Mouse (Mus musculus) limb, embryonic 10.5 days (tissue): ENCODE results near the gene Hint1. TPM values are rescaled to one million over a fixed set of nuclear protein-coding genes. Genes with fewer than 3 reads are reported as not detected.

Experiments
- DNase-seq: peaks from one replicate; pipeline ENCODE4 v3.0.0-alpha.2; 2017; ENCODE audit warnings: low spot score
- H3K27ac ChIP-seq: fragments of 300-500 bp; sonication (generic); 2 replicates; pipeline ENCODE4 v1.5.1; 2016; ENCODE audit warnings: mild to moderate bottlenecking
- H3K27me3 ChIP-seq: fragments of 300-500 bp; sonication (generic); 2 replicates; pipeline ENCODE4 v1.6.1; 2016; ENCODE audit warnings: low read depth, mild to moderate bottlenecking; ENCODE audit not compliant: poor library complexity, severe bottlenecking
- H3K36me3 ChIP-seq: fragments of 300-500 bp; sonication (generic); 2 replicates; pipeline ENCODE4 v1.6.1; 2016; ENCODE audit warnings: mild to moderate bottlenecking, moderate library complexity
- H3K4me1 ChIP-seq: fragments of 300-500 bp; sonication (generic); 2 replicates; pipeline ENCODE4 v1.6.1; 2016
- H3K4me3 ChIP-seq: fragments of 300-500 bp; sonication (generic); 2 replicates; pipeline ENCODE4 v1.5.1; 2016; ENCODE audit warnings: mild to moderate bottlenecking, moderate library complexity
- H3K9me3 ChIP-seq: fragments of 300-500 bp; sonication (generic); replicated peaks from 2 replicates; pipeline ENCODE4 v1.6.1; 2016; ENCODE audit warnings: mild to moderate bottlenecking
- WGBS: fragments of 180-500 bp; shearing (Covaris S2); methylation state at CpG from one replicate; pipeline ENCODE4 v1.1.7; 2016; 5-methylcytosine and 5-hydroxymethylcytosine counted together
- polyA plus RNA-seq: library from polyadenylated mRNA; unstranded; fragments of >200 nt; fragmentation: Nextera tagmentation; extraction: Ambion mirVana; gene quantifications from 2 replicates; pipeline ENCODE4 v1.2.1, GENCODE M21; 2016

Hint1 gene
- polyA plus RNA-seq, 1 experiment from 2014 or later = 550 TPM

GRCm38 (mm10) chr11:54907259-54907658, 41.1 kb downstream of the Hint1 start:
- no peak overlapping the region for H3K4me3 ChIP-seq
- WGBS = 93% methylated on average over 5 of the region's 5 CpGs
- peaks cover 19% of the 10 kb centered on the region for H3K4me1 ChIP-seq
- H3K27me3 ChIP-seq = peaks cover 14% of the 10 kb centered on the region
- H3K27ac ChIP-seq = no peak overlapping the region
- DNase-seq = no peak
- no peaks in the 10 kb centered on the region for H3K9me3 ChIP-seq
- H3K36me3 ChIP-seq = peaks cover 27% of the 10 kb centered on the region

GRCm38 (mm10) chr11:54909273-54909672, 43.1 kb downstream of the Hint1 start:
- 95% methylated on average over 11 of the region's 11 CpGs for WGBS
- no peak overlapping the region for H3K4me3 ChIP-seq

GRCm38 (mm10) chr11:54910081-54910665, 44.0 kb downstream of the Hint1 start:
- Histone ChIP-seq H3K9me3 (no peaks in the 10 kb centered on the region), H3K27ac (no peak overlapping the region), H3K4me1 (no peaks in the 10 kb centered on the region), H3K27me3 (no peaks in the 10 kb centered on the region), H3K36me3 (peaks cover 41% of the 10 kb centered on the region), H3K4me3 (no peak overlapping the region)
- no peak for DNase-seq
- 93% methylated on average over 12 of the region's 12 CpGs for WGBS

More at GRCm38 (mm10) chr11:54909273-54909672, 43.1 kb downstream of the Hint1 start:
- peaks cover 37% of the 10 kb centered on the region for H3K36me3 ChIP-seq
- no peak overlapping the region for H3K27ac ChIP-seq
- no peak for DNase-seq
- H3K27me3 ChIP-seq = no peaks in the 10 kb centered on the region
- 0 out of 2 replicates have a peak, but pooled peaks cover 4% of the 10 kb centered on the region for H3K4me1 ChIP-seq
- H3K9me3 ChIP-seq = no peaks in the 10 kb centered on the region

- H3K4me1 ChIP-seq = no peaks in the 10 kb centered on the region
- no peak for DNase-seq
- no peaks in the 10 kb centered on the region for H3K9me3 ChIP-seq
- no peak overlapping the region for H3K4me3 ChIP-seq
- H3K36me3 ChIP-seq = peaks cover 41% of the 10 kb centered on the region
- 93% methylated on average over 3 of the region's 3 CpGs for WGBS
- H3K27ac ChIP-seq = no peak overlapping the region
- H3K27me3 ChIP-seq = no peaks in the 10 kb centered on the region
These were observed 45.0 kb downstream of the Hint1 start for GRCm38 (mm10) chr11:54911201-54911600.

- DNase-seq = no peak
- H3K36me3 ChIP-seq = peaks cover 47% of the 10 kb centered on the region
- H3K27me3 ChIP-seq = no peaks in the 10 kb centered on the region
- H3K4me1 ChIP-seq = no peaks in the 10 kb centered on the region
- H3K9me3 ChIP-seq = no peaks in the 10 kb centered on the region
- 91% methylated on average over 7 of the region's 7 CpGs for WGBS
- H3K4me3 ChIP-seq = no peak overlapping the region
- no peak overlapping the region for H3K27ac ChIP-seq
These were observed 45.7 kb downstream of the Hint1 start for GRCm38 (mm10) chr11:54911671-54912502.

- Histone ChIP-seq H3K27me3 (no peaks in the 10 kb centered on the region), H3K4me1 (no peaks in the 10 kb centered on the region), H3K36me3 (peaks cover 55% of the 10 kb centered on the region), H3K4me3 (no peak overlapping the region), H3K27ac (no peak overlapping the region), H3K9me3 (no peaks in the 10 kb centered on the region)
- DNase-seq = no peak
- WGBS = 87% methylated on average over 9 of the region's 9 CpGs
These were observed 46.5 kb downstream of the Hint1 start for GRCm38 (mm10) chr11:54912503-54913316.

GRCm38 (mm10) chr11:54913841-54914240, 47.7 kb downstream of the Hint1 start:
- no peak for DNase-seq
- Histone ChIP-seq H3K4me1 (no peaks in the 10 kb centered on the region), H3K9me3 (no peaks in the 10 kb centered on the region), H3K4me3 (no peak overlapping the region), H3K27me3 (no peaks in the 10 kb centered on the region), H3K27ac (no peak overlapping the region), H3K36me3 (peaks cover 65% of the 10 kb centered on the region)
- WGBS = 93% methylated on average over 5 of the region's 5 CpGs

- Histone ChIP-seq H3K4me1 (peaks cover 10% of the 10 kb centered on the region), H3K27me3 (no peaks in the 10 kb centered on the region), H3K9me3 (no peaks in the 10 kb centered on the region), H3K27ac (no peak overlapping the region), H3K4me3 (no peak overlapping the region), H3K36me3 (peaks cover 58% of the 10 kb centered on the region)
- no peak for DNase-seq
- WGBS = 95% methylated on average over 7 of the region's 7 CpGs
These were observed 51.3 kb downstream of the Hint1 start for GRCm38 (mm10) chr11:54917461-54917860.

- WGBS = 86% methylated on average over 4 of the region's 4 CpGs
- no peak overlapping the region for H3K27ac ChIP-seq
- no peaks in the 10 kb centered on the region for H3K9me3 ChIP-seq
- no peak for DNase-seq
- no peak overlapping the region for H3K4me3 ChIP-seq
- peaks cover 62% of the 10 kb centered on the region for H3K36me3 ChIP-seq
- no peaks in the 10 kb centered on the region for H3K27me3 ChIP-seq
- H3K4me1 ChIP-seq = peaks cover 10% of the 10 kb centered on the region
These were observed 52.1 kb downstream of the Hint1 start for GRCm38 (mm10) chr11:54918273-54918672.

Other genes starting within 250 kb of the Hint1 start
- gene Cdc42se2, start 78.7 kb upstream of the Hint1 start, polyA plus RNA-seq = 136 and 140 TPM in 2 replicates
- 6.5 and 7.9 TPM in 2 replicates for gene Lyrm7, start 5.5 kb upstream of the Hint1 start, polyA plus RNA-seq
- 52.0 and 60.7 TPM in 2 replicates for gene Gpx3, start 36.1 kb downstream of the Hint1 start, polyA plus RNA-seq
- gene Tnip1, start 96.5 kb downstream of the Hint1 start, polyA plus RNA-seq = 10.0 and 14.0 TPM in 2 replicates
- 53.5 and 69.1 TPM in 2 replicates for gene Anxa6, start 167.1 kb downstream of the Hint1 start, polyA plus RNA-seq
- gene Ccdc69, start 211.7 kb downstream of the Hint1 start, polyA plus RNA-seq = 0.61 and 0.85 TPM in 2 replicates
- gene Gm2a, start 231.7 kb downstream of the Hint1 start, polyA plus RNA-seq = 4.5 and 7.2 TPM in 2 replicates